Mouse (Mus musculus): ENCODE data around the gene Trappc3l. TPM values are rescaled to one million over a fixed set of nuclear protein-coding genes. Genes with fewer than 3 reads are reported as not detected.

The Trappc3l gene
- polyA plus RNA-seq, 1 experiment, result 0.19 TPM

- no peak for TF ChIP-seq POLR2A (IDR thresholded peaks at IDR 0.05; ENCODE audit: extremely low read depth, insufficient read depth, low read length)
- TF ChIP-seq CTCF (IDR thresholded peaks at IDR 0.05; ENCODE audit: extremely low read depth, insufficient read depth, low read length), result no peak
- no peak overlapping the region for H3K27ac ChIP-seq (ENCODE audit: insufficient read depth, low read length)
- H3K4me3 ChIP-seq (ENCODE audit: insufficient read depth, low read length), result no peak overlapping the region
- no peaks in the 10 kb centered on the region for H3K4me1 ChIP-seq (ENCODE audit: control insufficient read depth, insufficient read depth, low read length)
Observed at GRCm38 (mm10) chr10:34118421-34118820, 81.0 kb downstream of the Trappc3l start.

GRCm38 (mm10) chr10:34127392-34128378 is 90.3 kb downstream of the Trappc3l start, which contains the start of gene Calhm6:
Gene Calhm6 (minus strand): TSS chr10:34127984.
- Histone ChIP-seq H3K27ac (ENCODE audit: insufficient read depth, low read length) (no peak within 1 kb of the TSS), H3K4me1 (ENCODE audit: control insufficient read depth, insufficient read depth, low read length) (no peaks in the 10 kb centered on the region), H3K4me3 (ENCODE audit: insufficient read depth, low read length) (peak within 1 kb of the TSS; percentile 58)
- TF ChIP-seq CTCF (IDR thresholded peaks at IDR 0.05; ENCODE audit: extremely low read depth, insufficient read depth, low read length), result no peak

GRCm38 (mm10) chr10:34128391-34128790 is 91.0 kb downstream of the Trappc3l start:
- TF ChIP-seq CTCF (IDR thresholded peaks at IDR 0.05; ENCODE audit: extremely low read depth, insufficient read depth, low read length) (no peak), POLR2A (IDR thresholded peaks at IDR 0.05; ENCODE audit: extremely low read depth, insufficient read depth, low read length) (no peak)
- Histone ChIP-seq H3K4me3 (ENCODE audit: insufficient read depth, low read length) (no peak overlapping the region), H3K27ac (ENCODE audit: insufficient read depth, low read length) (no peak overlapping the region), H3K4me1 (ENCODE audit: control insufficient read depth, insufficient read depth, low read length) (no peaks in the 10 kb centered on the region)

GRCm38 (mm10) chr10:34131356-34131755 is 94.0 kb downstream of the Trappc3l start:
- no peak overlapping the region for H3K4me3 ChIP-seq (ENCODE audit: insufficient read depth, low read length)
- TF ChIP-seq POLR2A (IDR thresholded peaks at IDR 0.05; ENCODE audit: extremely low read depth, insufficient read depth, low read length), result no peak
- no peak overlapping the region for H3K27ac ChIP-seq (ENCODE audit: insufficient read depth, low read length)
- no peaks in the 10 kb centered on the region for H3K4me1 ChIP-seq (ENCODE audit: control insufficient read depth, insufficient read depth, low read length)

GRCm38 (mm10) chr10:34136432-34136831 is 99.0 kb downstream of the Trappc3l start:
- H3K27ac ChIP-seq (ENCODE audit: insufficient read depth, low read length), result no peak overlapping the region
- TF ChIP-seq POLR2A (IDR thresholded peaks at IDR 0.05; ENCODE audit: extremely low read depth, insufficient read depth, low read length), result no peak
- no peak for TF ChIP-seq CTCF (IDR thresholded peaks at IDR 0.05; ENCODE audit: extremely low read depth, insufficient read depth, low read length)
- H3K4me1 ChIP-seq (ENCODE audit: control insufficient read depth, insufficient read depth, low read length), result no peaks in the 10 kb centered on the region
- H3K4me3 ChIP-seq (ENCODE audit: insufficient read depth, low read length), result no peak overlapping the region

GRCm38 (mm10) chr10:34138027-34138426 is 100.6 kb downstream of the Trappc3l start:
- TF ChIP-seq POLR2A (IDR thresholded peaks at IDR 0.05; ENCODE audit: extremely low read depth, insufficient read depth, low read length), result no peak
- no peak for TF ChIP-seq CTCF (IDR thresholded peaks at IDR 0.05; ENCODE audit: extremely low read depth, insufficient read depth, low read length)
- no peaks in the 10 kb centered on the region for H3K4me1 ChIP-seq (ENCODE audit: control insufficient read depth, insufficient read depth, low read length)
- no peak overlapping the region for H3K27ac ChIP-seq (ENCODE audit: insufficient read depth, low read length)
- no peak overlapping the region for H3K4me3 ChIP-seq (ENCODE audit: insufficient read depth, low read length)

GRCm38 (mm10) chr10:34139768-34140167 is 102.4 kb downstream of the Trappc3l start:
- TF ChIP-seq CTCF (IDR thresholded peaks at IDR 0.05; ENCODE audit: extremely low read depth, insufficient read depth, low read length), result no peak
- TF ChIP-seq POLR2A (IDR thresholded peaks at IDR 0.05; ENCODE audit: extremely low read depth, insufficient read depth, low read length), result no peak
- no peak overlapping the region for H3K27ac ChIP-seq (ENCODE audit: insufficient read depth, low read length)
- no peak overlapping the region for H3K4me3 ChIP-seq (ENCODE audit: insufficient read depth, low read length)
- no peaks in the 10 kb centered on the region for H3K4me1 ChIP-seq (ENCODE audit: control insufficient read depth, insufficient read depth, low read length)

- Histone ChIP-seq H3K27ac (ENCODE audit: insufficient read depth, low read length) (no peak overlapping the region), H3K4me3 (ENCODE audit: insufficient read depth, low read length) (no peak overlapping the region), H3K4me1 (ENCODE audit: control insufficient read depth, insufficient read depth, low read length) (no peaks in the 10 kb centered on the region)
- TF ChIP-seq CTCF (IDR thresholded peaks at IDR 0.05; ENCODE audit: extremely low read depth, insufficient read depth, low read length), result no peak
- TF ChIP-seq POLR2A (IDR thresholded peaks at IDR 0.05; ENCODE audit: extremely low read depth, insufficient read depth, low read length), result no peak
Observed at GRCm38 (mm10) chr10:34141693-34142092, 104.3 kb downstream of the Trappc3l start.

GRCm38 (mm10) chr10:34149772-34150171 is 112.4 kb downstream of the Trappc3l start:
- Histone ChIP-seq H3K4me1 (ENCODE audit: control insufficient read depth, insufficient read depth, low read length) (no peaks in the 10 kb centered on the region), H3K27ac (ENCODE audit: insufficient read depth, low read length) (no peak overlapping the region), H3K4me3 (ENCODE audit: insufficient read depth, low read length) (no peak overlapping the region)
- TF ChIP-seq CTCF (IDR thresholded peaks at IDR 0.05; ENCODE audit: extremely low read depth, insufficient read depth, low read length) (no peak), POLR2A (IDR thresholded peaks at IDR 0.05; ENCODE audit: extremely low read depth, insufficient read depth, low read length) (no peak)

GRCm38 (mm10) chr10:34150454-34150853 is 113.1 kb downstream of the Trappc3l start:
- TF ChIP-seq CTCF (IDR thresholded peaks at IDR 0.05; ENCODE audit: extremely low read depth, insufficient read depth, low read length) (no peak), POLR2A (IDR thresholded peaks at IDR 0.05; ENCODE audit: extremely low read depth, insufficient read depth, low read length) (no peak)

More at GRCm38 (mm10) chr10:34150454-34150853, 113.1 kb downstream of the Trappc3l start:
- no peak overlapping the region for H3K27ac ChIP-seq (ENCODE audit: insufficient read depth, low read length)
- no peak overlapping the region for H3K4me3 ChIP-seq (ENCODE audit: insufficient read depth, low read length)
- no peaks in the 10 kb centered on the region for H3K4me1 ChIP-seq (ENCODE audit: control insufficient read depth, insufficient read depth, low read length)
